Mouse (Mus musculus): ENCODE data around the gene Igll1. TPM values are rescaled to one million over a fixed set of nuclear protein-coding genes. Genes with fewer than 3 reads are reported as not detected.

The Igll1 gene
- total RNA-seq, 2 experiments from 2014 or later, result not detected

DNA sequence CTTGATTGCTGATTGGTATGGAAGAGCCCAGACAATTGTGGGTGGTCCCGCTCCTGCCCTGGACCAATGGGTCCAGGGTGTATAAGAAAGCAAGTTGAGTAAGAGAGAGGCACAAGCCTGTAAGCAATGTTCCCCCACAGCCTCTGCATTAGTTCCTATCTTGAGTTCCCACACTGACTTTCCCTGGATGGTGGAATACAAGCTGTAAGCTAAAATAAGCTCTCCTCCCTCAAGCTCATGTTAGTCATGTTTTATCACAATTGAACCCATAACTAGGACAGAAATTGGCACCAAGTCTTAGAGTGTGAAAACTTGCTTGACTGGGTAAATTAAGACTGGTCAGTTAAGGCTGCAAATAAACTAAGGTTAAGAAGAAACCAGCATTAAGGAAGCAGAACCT, 8.2 kb downstream of the Igll1 start:
- no peak for DNase-seq (ENCODE audit: low spot score in 2 of 2)

DNA sequence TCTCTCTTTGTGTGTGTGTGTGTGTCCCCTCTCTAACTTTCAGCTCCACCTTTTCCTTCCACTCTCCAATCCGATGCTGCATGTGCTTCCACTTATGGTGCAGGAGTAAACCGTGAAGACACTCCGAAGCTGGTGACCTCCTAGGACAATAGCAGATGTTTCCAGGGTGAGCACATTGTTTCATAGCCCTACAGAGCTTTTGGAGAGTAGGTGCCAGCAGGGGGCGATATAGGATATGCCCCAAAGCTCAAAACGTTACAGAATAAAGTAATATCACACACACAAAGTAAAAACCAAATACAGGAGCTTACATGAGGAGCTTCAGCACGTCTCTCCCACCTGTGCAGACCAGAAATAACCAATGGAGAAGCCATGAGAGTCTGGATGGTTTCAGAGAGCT, 8.9 kb downstream of the Igll1 start:
- DNase-seq (ENCODE audit: low spot score in 2 of 2), result peak in 1 of 2 experiments; percentile 34

DNA sequence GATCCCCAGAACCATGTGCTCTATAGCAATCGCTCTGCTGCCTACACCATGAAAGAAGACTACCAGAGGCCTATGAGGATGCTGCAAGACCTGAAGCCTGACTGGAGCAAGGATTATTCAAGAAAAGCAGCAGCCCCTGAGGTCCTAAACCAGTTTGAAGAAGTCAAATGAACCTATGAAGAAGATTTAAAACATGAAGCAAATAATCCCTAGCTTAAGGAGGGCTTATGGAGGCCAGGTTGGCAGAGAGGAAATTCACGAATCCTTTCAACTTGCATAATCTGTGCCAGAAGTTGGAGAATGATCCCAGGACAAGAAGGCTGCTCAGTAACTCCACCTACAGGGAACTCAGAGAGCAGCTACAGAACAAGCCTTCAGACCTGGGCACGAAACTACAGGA, 11.4 kb downstream of the Igll1 start:
- DNase-seq (ENCODE audit: low spot score in 2 of 2), result no peak

DNA sequence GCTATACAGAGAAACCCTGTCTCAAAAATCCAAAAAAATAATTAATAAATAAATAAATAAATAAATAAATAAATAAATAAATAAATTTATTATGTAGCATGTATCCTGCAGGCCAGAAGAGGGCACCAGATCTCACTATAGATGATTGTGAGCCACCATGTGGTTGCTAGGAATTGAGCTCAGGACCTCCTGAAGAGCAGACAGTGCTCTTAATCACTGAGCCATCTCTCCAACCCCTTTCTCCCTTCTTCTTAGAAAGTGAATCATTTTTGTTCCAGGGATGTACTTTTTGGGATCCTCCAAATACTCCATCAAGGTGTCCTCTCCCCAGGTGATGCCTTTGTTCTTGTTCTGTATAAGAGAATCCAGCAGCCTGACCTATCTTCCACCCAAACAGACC, 14.6 kb downstream of the Igll1 start:
- no peak for DNase-seq (ENCODE audit: low spot score in 2 of 2)

DNA sequence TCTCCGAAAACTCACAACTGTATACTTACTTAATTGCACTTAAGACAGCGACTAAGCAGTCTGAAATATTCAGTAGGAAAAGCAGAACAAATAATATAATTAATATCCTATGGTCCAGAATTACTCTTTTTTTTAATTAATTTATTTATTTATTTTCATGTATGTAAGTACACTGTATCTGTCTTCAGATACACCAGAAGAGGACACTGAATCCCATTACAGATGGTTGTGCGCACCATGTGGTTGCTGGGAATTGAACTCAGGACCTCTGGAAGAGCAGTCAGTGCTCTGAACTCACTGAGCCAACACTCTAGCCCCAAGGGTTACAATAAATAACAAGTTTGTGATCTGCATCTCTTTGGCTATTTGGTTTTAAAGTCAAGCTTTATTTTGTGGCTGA, 34.1 kb downstream of the Igll1 start:
- no peak for DNase-seq (ENCODE audit: low spot score in 2 of 2)

DNA sequence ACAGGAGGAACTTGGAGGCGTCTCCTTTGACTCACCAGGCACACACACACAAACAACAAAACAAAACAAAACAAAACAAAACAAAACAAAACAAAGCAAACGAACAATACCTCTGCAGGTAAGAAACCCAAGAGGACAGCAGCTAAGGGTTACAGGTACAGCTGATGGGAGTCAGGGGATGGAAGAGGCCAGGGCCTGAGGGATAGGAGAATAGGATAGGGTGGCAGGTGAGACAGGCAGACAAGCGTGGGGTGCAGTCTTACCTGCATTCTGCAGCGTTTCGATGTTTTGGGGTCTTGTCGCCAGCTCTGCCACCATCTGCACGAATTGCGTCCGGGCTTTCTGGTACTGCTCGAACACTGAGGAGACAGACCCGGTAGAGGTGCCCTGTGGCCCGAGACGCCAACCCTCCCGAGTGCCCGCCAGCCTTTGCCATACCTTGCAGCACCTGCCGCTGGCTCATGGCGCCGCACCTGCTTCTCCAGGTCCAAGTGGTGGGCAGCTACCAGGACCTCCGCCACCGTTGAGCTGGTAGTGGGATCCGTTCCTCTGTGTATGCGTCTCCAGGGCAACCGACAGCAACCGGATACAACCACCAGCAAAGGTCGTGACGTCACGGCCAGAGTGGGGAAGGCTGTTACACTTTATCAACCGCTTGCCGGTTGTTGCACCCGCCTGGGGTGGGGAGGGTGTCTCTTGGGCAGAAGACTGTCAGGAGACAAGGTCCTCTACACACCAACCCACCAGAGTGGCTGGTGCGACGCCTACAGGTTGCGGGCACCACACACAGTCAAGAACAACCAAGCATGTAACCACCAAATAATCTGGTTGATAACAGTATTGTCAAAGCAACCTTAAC, 34.8 kb downstream of the Igll1 start, which contains the start of gene Spag6l:
Gene Spag6l (minus strand): TSS at position 700 of the 859 bp plus-strand sequence.
- DNase-seq (ENCODE audit: low spot score in 2 of 2), result peak in 1 of 2 experiments; percentile 16

DNA sequence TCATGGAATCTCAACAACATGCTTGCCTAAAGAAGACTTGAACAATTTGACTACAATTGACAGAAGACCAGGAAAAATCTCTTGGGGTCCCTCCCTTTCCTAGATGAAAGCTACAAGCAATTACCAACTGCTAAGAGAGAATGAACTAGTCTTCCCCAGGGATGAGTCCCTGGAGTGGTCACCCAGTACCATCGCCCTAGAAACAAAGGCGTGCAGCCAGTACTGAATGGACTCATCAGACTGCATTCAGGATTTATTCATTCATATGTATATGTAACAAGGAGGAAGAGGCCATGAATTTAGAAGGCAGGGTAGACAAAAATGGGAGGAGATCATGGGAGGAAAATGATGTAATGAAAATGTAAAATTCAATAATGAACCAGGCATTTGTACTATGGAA, 37.6 kb downstream of the Igll1 start:
- no peak for DNase-seq (ENCODE audit: low spot score in 2 of 2)

DNA sequence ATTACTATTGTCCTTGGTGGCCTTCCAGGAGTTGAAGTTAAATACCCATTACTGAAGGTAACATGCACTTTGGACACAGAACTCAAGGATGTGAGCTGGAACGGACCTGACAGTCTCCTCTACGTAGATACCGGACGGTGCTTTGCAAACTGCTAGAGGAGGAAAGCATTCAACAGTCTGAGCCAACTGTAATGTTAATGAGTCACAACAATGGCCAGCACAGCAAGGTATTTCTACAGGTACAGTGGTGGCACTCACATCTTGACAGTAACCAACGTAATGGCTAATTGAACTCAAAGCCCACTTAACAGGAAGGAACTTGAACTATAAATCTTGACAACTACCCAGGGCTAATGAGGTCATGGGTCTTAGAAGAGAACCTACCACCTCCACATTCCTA, 38.3 kb downstream of the Igll1 start:
- DNase-seq (ENCODE audit: low spot score in 2 of 2), result no peak

Other genes starting within 250 kb of the Igll1 start
- gene Olfr19, start 187.6 kb downstream of the Igll1 start, total RNA-seq (2021), result not detected
- not detected for gene Spag6l, start 34.5 kb downstream of the Igll1 start, total RNA-seq (2021)
- 10 to 100 TPM; 42.0 to 47.8 TPM for gene Top3b, start 6.8 kb upstream of the Igll1 start, total RNA-seq (2021)
- under 1 TPM in 1 of 2 experiments, not detected in 1; 0.78 TPM for gene Vpreb1, start 6.9 kb upstream of the Igll1 start, total RNA-seq (2021)
- 10 to 100 TPM; 28.4 to 28.8 TPM for gene Ppm1f, start 32.5 kb upstream of the Igll1 start, total RNA-seq (2021)
- gene Mapk1, start 119.4 kb upstream of the Igll1 start, total RNA-seq (2021), result 100 to 1,000 TPM; 121 to 124 TPM
- 1 to 10 TPM; 4.9 to 6.1 TPM for gene Ypel1, start 205.7 kb upstream of the Igll1 start, total RNA-seq (2021)
- gene Ppil2, start 247.3 kb upstream of the Igll1 start, total RNA-seq (2021), result 10 to 100 TPM; 48.2 to 56.1 TPM

All from gastrocnemius, postnatal 4 days (tissue).